Mouse (Mus musculus): ENCODE measurements at regions not wholly inside any gene's neighbourhood (a gene's known extent, or its start where the extent isn't known, plus 50 kb on each side); places are given as distances from the start of the nearest gene placed in this dataset.
"Not testable (repeated sequence)": the region's sequence is repeated elsewhere in the genome, so short reads cannot be mapped to it uniquely, and the experiment has no call there.

DNA sequence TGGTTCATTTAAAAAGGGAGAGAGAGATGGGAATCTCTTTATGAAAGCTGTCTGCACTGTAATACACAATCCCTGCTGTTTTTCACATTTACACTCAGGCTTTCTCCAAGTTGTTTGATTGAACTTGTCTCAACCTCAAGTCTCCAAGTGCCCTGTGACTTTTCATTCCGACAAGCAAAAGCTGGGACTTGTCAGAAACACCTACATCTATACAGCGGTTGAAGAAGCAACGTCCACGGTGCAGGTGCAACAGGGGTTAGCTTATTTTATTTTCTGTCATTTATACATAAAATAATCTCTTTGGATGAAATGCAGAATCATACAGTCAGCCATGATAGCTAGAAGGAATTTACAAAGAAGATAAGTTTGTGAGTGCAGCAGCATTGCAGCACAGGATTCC, 184.6 kb upstream of the Gm21293 start:
- no peak for ATAC-seq (ENCODE audit: insufficient number of reproducible peaks, low FRiP score, low TSS enrichment, low read depth)
- Histone ChIP-seq H3K4me3 (no peak overlapping the region), H3K9me3 (no peaks in the 10 kb centered on the region), H3K27ac (no peak overlapping the region), H3K9ac (no peak overlapping the region), H3K27me3 (no peaks in the 10 kb centered on the region), H3K4me1 (no peaks in the 10 kb centered on the region), H3K36me3 (no peaks in the 10 kb centered on the region), H3K4me2 (no peak overlapping the region)
- 56% methylated on average over 4 of the region's 4 CpGs for WGBS

DNA sequence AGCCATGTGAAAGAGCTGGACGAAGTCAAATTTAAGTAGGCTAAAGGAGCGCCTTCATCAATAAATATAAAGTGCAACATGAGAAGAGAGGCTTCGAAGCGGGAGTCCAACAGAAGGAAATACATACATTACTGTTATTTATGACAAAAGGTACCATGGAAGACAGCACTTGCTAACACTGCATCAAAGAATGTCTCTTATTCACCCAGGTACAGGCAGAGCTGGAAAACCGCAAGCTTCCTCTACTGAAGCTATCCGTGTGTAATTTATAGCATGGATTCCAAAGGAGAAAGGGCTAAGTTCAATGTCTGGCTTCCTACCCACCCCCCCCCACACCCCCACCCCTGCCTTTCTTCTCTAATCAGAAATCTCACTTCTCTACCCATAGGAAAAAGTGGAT, 166.7 kb upstream of the Gm21293 start:
- Histone ChIP-seq H3K4me1 (no peaks in the 10 kb centered on the region), H3K4me3 (no peak overlapping the region), H3K36me3 (no peaks in the 10 kb centered on the region), H3K9me3 (no peaks in the 10 kb centered on the region), H3K4me2 (no peak overlapping the region), H3K27ac (no peak overlapping the region), H3K9ac (no peak overlapping the region), H3K27me3 (no peaks in the 10 kb centered on the region)
- no peak for ATAC-seq (ENCODE audit: insufficient number of reproducible peaks, low FRiP score, low TSS enrichment, low read depth)
- WGBS, result 60% methylated on average over 6 of the region's 6 CpGs

DNA sequence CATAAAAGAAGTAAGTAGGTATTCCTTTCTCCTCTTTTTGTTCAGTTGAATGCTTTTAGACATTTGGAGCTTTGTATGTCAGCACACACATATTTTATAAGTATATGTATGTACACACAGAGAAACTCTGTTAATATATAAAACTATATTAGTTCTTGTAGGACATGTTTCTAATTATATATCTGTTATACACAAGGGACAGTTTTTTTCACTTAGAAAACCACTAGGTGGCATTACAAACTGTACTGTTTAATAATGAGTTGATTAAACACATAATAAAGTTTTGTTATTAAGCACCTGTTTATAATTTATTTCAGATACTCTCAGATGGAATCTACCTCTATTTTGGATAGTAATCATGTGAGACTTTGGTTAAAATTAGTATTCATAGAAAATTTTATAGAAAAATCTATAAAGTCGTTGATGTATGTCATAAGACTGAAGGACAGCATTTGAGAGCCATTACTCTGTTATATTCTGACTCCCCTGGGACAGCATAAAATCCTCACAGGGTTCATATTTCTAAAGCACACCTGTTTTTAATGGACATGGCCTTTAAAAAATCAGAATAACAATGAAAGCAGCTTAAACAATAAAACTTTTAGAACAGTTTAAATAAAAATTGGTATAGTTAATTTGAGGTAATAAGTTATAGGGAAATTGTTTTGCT, 158.4 kb upstream of the Gm21293 start:
- H3K4me1 ChIP-seq, result no peaks in the 10 kb centered on the region
- H3K36me3 ChIP-seq, result no peaks in the 10 kb centered on the region
- ATAC-seq (ENCODE audit: insufficient number of reproducible peaks, low FRiP score, low TSS enrichment, low read depth), result no peak
- no peak overlapping the region for H3K27ac ChIP-seq
- WGBS, result 20% methylated on average over 1 of the region's 1 CpGs
- no peak overlapping the region for H3K9ac ChIP-seq
- no peak overlapping the region for H3K4me3 ChIP-seq
- H3K4me2 ChIP-seq, result no peak overlapping the region
- no peaks in the 10 kb centered on the region for H3K9me3 ChIP-seq
- H3K27me3 ChIP-seq, result no peaks in the 10 kb centered on the region

DNA sequence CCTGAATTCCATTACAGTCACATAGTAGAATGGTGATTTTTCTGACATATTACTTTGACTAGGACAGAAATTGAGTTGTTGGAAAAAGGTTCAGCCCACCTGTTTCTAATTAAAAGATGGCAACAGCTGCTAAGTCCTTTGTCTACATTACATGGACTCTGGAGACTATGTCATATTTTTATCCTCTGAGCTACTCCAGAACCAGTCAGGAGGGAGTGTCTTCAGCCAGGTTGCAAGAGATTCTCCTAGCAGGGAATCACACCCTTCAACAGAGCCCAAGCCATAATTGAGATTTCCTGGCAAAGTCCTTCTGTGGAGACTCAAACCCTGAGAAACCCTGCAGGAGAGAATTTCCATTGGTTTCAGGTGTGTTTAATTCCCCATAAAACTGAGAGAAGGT, 123.2 kb upstream of the Gm21293 start:
- no peak overlapping the region for H3K9ac ChIP-seq
- ATAC-seq (ENCODE audit: insufficient number of reproducible peaks, low FRiP score, low TSS enrichment, low read depth), result no peak
- no peaks in the 10 kb centered on the region for H3K4me1 ChIP-seq
- H3K4me2 ChIP-seq, result no peak overlapping the region
- no peaks in the 10 kb centered on the region for H3K27me3 ChIP-seq
- H3K36me3 ChIP-seq, result no peaks in the 10 kb centered on the region
- no peaks in the 10 kb centered on the region for H3K9me3 ChIP-seq
- no peak overlapping the region for H3K4me3 ChIP-seq
- no peak overlapping the region for H3K27ac ChIP-seq

DNA sequence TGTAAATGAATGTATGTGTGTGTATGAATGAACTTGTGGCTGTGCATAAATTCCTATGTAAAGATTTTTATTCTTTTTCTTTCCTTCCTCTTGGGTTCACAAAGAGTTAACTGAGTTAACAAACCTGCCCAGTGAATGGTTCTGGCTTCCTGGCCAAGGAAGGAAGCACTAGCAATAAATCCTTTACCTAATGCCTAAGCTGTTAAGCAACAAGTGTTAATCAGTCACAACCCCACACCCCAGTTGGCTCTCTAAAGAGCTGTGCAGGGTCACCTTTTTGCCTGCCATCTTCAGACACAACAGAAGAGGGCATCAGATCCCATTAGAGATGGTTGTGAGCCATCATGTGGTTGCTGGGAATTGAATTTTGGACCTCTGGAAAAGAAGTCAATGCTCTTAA, 121.2 kb upstream of the Gm21293 start:
- no peaks in the 10 kb centered on the region for H3K36me3 ChIP-seq

DNA sequence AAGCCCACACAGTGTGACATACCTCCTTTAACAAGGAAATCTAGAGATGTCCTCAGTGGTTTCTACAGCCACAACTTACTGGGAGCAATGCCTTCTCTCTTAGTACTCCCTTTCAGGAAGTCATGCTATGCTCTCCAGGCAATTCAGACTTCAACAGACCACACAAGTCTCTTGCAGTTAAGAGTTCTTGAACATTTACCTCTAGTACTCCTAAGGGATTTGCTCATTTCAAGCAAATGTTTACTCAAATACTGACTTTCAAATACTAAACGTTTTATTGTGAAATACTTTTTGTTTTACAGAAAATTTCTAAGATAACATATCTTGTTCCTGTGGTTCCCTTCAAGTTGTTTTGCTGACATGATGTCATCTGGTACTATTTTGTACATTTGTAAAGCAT, 114.6 kb upstream of the Gm21293 start:
- Histone ChIP-seq H3K9ac (no peak overlapping the region), H3K4me1 (no peaks in the 10 kb centered on the region), H3K4me3 (no peak overlapping the region), H3K9me3 (no peaks in the 10 kb centered on the region), H3K27ac (no peak overlapping the region), H3K36me3 (no peaks in the 10 kb centered on the region), H3K4me2 (no peak overlapping the region), H3K27me3 (no peaks in the 10 kb centered on the region)
- no peak for ATAC-seq (ENCODE audit: insufficient number of reproducible peaks, low FRiP score, low TSS enrichment, low read depth)
- WGBS, result 49% methylated on average over 1 of the region's 1 CpGs

More for the DNA sequence above, 121.2 kb upstream of the Gm21293 start:
- H3K4me3 ChIP-seq, result no peak overlapping the region
- ATAC-seq (ENCODE audit: insufficient number of reproducible peaks, low FRiP score, low TSS enrichment, low read depth), result no peak
- H3K9ac ChIP-seq, result no peak overlapping the region
- H3K4me1 ChIP-seq, result no peaks in the 10 kb centered on the region
- no peaks in the 10 kb centered on the region for H3K27me3 ChIP-seq
- no peaks in the 10 kb centered on the region for H3K9me3 ChIP-seq
- H3K27ac ChIP-seq, result no peak overlapping the region
- no peak overlapping the region for H3K4me2 ChIP-seq

DNA sequence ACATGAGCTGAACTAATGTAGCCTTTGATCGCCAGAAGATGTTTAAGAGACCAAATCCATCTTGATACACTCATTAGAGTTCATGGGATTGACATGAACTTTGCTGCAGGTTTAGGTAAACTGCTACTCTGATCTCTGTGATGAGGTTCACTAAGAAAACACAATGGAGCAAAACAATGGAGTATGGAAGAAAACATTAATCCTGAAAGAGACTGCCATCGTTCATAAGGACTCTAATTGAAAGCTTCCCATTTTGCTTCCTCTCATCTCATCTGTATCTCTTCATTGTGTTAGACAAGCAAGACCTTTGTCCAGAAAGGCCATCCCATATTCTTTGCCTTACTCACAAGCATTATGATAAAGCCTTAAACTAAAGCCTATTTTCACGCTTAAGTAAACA, 110.0 kb upstream of the Gm21293 start:
- Histone ChIP-seq H3K4me1 (no peaks in the 10 kb centered on the region), H3K36me3 (no peaks in the 10 kb centered on the region), H3K27ac (no peak overlapping the region), H3K9ac (no peak overlapping the region), H3K4me3 (no peak overlapping the region), H3K9me3 (no peaks in the 10 kb centered on the region), H3K27me3 (no peaks in the 10 kb centered on the region), H3K4me2 (no peak overlapping the region)
- ATAC-seq (ENCODE audit: insufficient number of reproducible peaks, low FRiP score, low TSS enrichment, low read depth), result no peak
- 87% methylated on average over 3 of the region's 3 CpGs for WGBS

DNA sequence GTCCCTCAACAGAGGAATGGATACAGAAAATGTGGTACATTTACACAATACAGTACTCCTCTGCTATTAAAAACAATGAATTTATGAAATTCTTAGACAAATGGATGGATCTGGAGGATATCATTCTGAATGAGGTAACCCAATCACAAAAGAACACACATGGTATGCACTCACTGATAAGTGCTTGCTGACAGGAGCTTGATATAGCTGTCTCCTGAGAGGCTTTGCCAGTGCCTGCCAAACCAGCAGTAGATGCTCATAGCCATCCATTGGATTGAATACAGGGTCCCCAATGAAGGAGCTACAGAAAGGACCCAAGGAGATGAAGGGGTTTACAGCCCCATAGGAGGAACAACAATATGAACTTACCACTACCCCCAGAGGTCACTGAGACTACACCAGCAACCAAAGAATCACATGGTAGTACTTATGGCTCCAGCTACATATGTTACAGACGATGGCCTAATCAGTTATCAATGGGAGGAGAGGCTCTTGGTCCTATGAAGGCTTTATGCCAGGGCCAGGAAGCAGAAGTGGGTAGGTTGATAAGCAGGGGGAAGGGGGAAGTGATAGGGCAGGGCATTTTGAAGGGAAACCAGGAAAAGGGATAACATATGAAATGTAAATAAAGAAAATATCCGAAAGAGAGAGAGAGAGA, 100.9 kb upstream of the Gm21293 start:
- not testable (repeated sequence) for H3K27ac ChIP-seq; H3K9ac ChIP-seq; H3K4me2 ChIP-seq; H3K4me3 ChIP-seq; ATAC-seq (ENCODE audit: insufficient number of reproducible peaks, low FRiP score, low TSS enrichment, low read depth); H3K36me3 ChIP-seq; H3K27me3 ChIP-seq; H3K9me3 ChIP-seq; H3K4me1 ChIP-seq
- 71% methylated on average over 2 of the region's 2 CpGs for WGBS

DNA sequence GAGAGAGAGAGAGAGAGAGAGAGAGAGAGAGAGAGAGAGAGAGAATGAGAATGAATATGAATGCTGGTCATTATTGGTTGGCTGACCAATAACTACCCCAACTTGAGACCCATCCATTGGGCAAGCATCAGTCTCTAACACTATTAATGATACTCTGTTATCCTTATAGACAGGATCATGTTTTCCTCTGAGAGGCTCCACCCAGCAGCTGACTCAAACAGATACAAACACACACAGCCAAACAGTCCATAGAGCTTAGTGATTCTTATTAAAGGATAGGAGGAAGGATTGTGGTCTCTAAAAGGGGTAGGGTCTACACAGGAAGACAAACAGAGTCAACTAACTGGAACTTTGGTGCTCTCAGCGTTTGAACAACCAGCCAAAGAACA, 100.4 kb upstream of the Gm21293 start:
- H3K27ac ChIP-seq, result no peak overlapping the region
- 68% methylated on average over 1 of the region's 1 CpGs for WGBS
- H3K4me2 ChIP-seq, result no peak overlapping the region
- H3K36me3 ChIP-seq, result no peaks in the 10 kb centered on the region
- no peak overlapping the region for H3K9ac ChIP-seq
- H3K9me3 ChIP-seq, result no peaks in the 10 kb centered on the region
- no peaks in the 10 kb centered on the region for H3K27me3 ChIP-seq
- ATAC-seq (ENCODE audit: insufficient number of reproducible peaks, low FRiP score, low TSS enrichment, low read depth), result no peak
- H3K4me1 ChIP-seq, result no peaks in the 10 kb centered on the region
- no peak overlapping the region for H3K4me3 ChIP-seq

DNA sequence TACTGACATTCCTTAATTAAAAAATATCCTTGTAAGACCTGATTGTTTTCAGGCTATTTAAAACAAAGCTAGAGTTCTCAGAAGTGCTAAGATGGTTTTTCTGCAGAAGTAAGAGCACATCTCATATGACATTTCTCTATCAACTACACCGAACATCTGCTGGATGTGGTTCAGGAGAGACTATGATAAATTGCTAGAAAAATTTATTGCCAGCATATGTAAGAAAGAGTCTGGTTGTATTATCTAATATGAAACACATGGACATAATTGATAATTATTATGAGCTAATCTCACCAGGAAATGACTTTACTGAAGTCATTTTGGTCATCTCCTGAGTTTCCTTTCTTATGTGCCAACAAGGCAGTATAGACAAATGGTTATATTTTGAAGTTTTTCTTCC, 99.2 kb upstream of the Gm21293 start:
- ATAC-seq (ENCODE audit: insufficient number of reproducible peaks, low FRiP score, low TSS enrichment, low read depth), result no peak

More for the DNA sequence above, 99.2 kb upstream of the Gm21293 start:
- Histone ChIP-seq H3K9me3 (no peaks in the 10 kb centered on the region), H3K4me3 (no peak overlapping the region), H3K4me1 (no peaks in the 10 kb centered on the region), H3K27me3 (no peaks in the 10 kb centered on the region), H3K4me2 (no peak overlapping the region), H3K36me3 (no peaks in the 10 kb centered on the region), H3K9ac (no peak overlapping the region), H3K27ac (no peak overlapping the region)
- WGBS, result 64% methylated on average over 1 of the region's 1 CpGs

Data from limb, embryonic 15.5 days (tissue).